Comparison of ENCODE assay signal across 8 mouse cellular contexts in genomic region chr4:66402611-66403010, GRCm38 (mm10). TPM values are rescaled to one million over a fixed set of nuclear protein-coding genes. Genes with fewer than 3 reads are reported as not detected.
A peak's percentile ranks its signal among the peaks of the same experiment; 100 is the strongest.
DNase-seq lines count a peak whose midpoint lies in the region; ATAC-seq and TF ChIP-seq lines count a peak whose summit lies in the region.

No protein-coding gene starts in this region.

- peak overlapping the region; percentile 81 for H3K4me3 ChIP-seq in forebrain, embryonic 16.5 days (replicated peaks; ENCODE audit: low read length)
- H3K4me3 ChIP-seq in kidney, postnatal 0 days (replicated peaks; ENCODE audit: low read depth, low read length), result peak overlapping the region; percentile 60
- H3K4me3 ChIP-seq in liver, embryonic 16.5 days (ENCODE audit: low read depth, low read length), result peak overlapping the region; percentile 6; the same call in 1 of the 2 replicates

- peak; percentile 28 for DNase-seq in adrenal gland, postnatal 10 days
- no peak for DNase-seq in adrenal gland, adult 18-20 months (ENCODE audit: low spot score in 2 of 2)
- peak; percentile 84 to 87 for DNase-seq in cerebellum, adult 18-20 months
- peak; percentile 33 for DNase-seq in kidney, postnatal 0 days (ENCODE audit: low spot score)
- peak; percentile 41 to 60 for DNase-seq in right cerebral cortex, adult 2 months (ENCODE audit: low spot score in 2 of 2)

- H3K4me1 ChIP-seq in forebrain, embryonic 16.5 days (replicated peaks; ENCODE audit: control insufficient read depth, insufficient read depth, low read length), result peaks cover 29% of the 10 kb centered on the region
- H3K4me1 ChIP-seq in kidney, postnatal 0 days (replicated peaks; ENCODE audit: insufficient read depth, low read length), result 0 out of 2 replicates have a peak, but pooled peaks cover 9% of the 10 kb centered on the region
- no peaks in the 10 kb centered on the region for H3K4me1 ChIP-seq in liver, embryonic 16.5 days (ENCODE audit: control insufficient read depth, low read depth, low read length)

- H3K27ac ChIP-seq in forebrain, embryonic 16.5 days (ENCODE audit: low read length), result no peak overlapping the region
- H3K27ac ChIP-seq in kidney, postnatal 0 days, result no peak overlapping the region
- H3K27ac ChIP-seq in liver, embryonic 16.5 days (ENCODE audit: low read length), result no peak overlapping the region

- TF ChIP-seq CTCF in kidney, postnatal 0 days (IDR thresholded peaks at IDR 0.05; ENCODE audit: low read depth), result no peak

- no peaks in the 10 kb centered on the region for H3K36me3 ChIP-seq in forebrain, embryonic 16.5 days (ENCODE audit: control insufficient read depth, insufficient read depth)
- no peaks in the 10 kb centered on the region for H3K36me3 ChIP-seq in kidney, postnatal 0 days (ENCODE audit: insufficient read depth, low read length)
- H3K36me3 ChIP-seq in liver, embryonic 16.5 days (ENCODE audit: control insufficient read depth, insufficient read depth), result no peaks in the 10 kb centered on the region

- peak overlapping the region; percentile 97 for H3K4me2 ChIP-seq in forebrain, embryonic 16.5 days (ENCODE audit: low read length)
- H3K4me2 ChIP-seq in kidney, postnatal 0 days (ENCODE audit: low read length), result peak overlapping the region; percentile 99
- 0 out of 2 replicates have a peak overlapping the region, but pooled peaks have one; percentile 13 for H3K4me2 ChIP-seq in liver, embryonic 16.5 days (ENCODE audit: low read depth, low read length)

- under 1% methylated on average over 24 of the region's 24 CpGs for WGBS in forebrain, embryonic 16.5 days
- 1% methylated on average over 24 of the region's 24 CpGs for WGBS in kidney, postnatal 0 days
- 1% methylated on average over 24 of the region's 24 CpGs for WGBS in liver, embryonic 16.5 days (ENCODE audit: insufficient replicate concordance)

- 0 out of 2 replicates have a peak overlapping the region, but pooled peaks have one; percentile 3 for H3K9ac ChIP-seq in forebrain, embryonic 16.5 days (replicated peaks; ENCODE audit: low read depth, low read length)
- no peak overlapping the region for H3K9ac ChIP-seq in kidney, postnatal 0 days (ENCODE audit: low read depth, low read length)
- H3K9ac ChIP-seq in liver, embryonic 16.5 days (ENCODE audit: low read depth, low read length), result no peak overlapping the region

- H3K27me3 ChIP-seq in forebrain, embryonic 16.5 days (replicated peaks; ENCODE audit: control insufficient read depth, insufficient read depth, low read length), result peaks cover 4% of the 10 kb centered on the region; the same call in 1 of the 2 replicates
- H3K27me3 ChIP-seq in kidney, postnatal 0 days (ENCODE audit: insufficient read depth, low read length), result peaks cover 7% of the 10 kb centered on the region; the same call in 1 of the 2 replicates
- H3K27me3 ChIP-seq in liver, embryonic 16.5 days (ENCODE audit: control insufficient read depth, insufficient read depth, low read depth, low read length), result peaks cover 31% of the 10 kb centered on the region

- ATAC-seq in forebrain, embryonic 16.5 days, result peak; percentile 18; the same call in 1 of the 2 replicates
- no peak for ATAC-seq in kidney, postnatal 0 days (replicated peaks; ENCODE audit: low FRiP score, low read depth)
- no peak for ATAC-seq in liver, embryonic 16.5 days (ENCODE audit: low read depth)
- ATAC-seq in erythroid progenitor cell, adult 5-6 weeks (replicated peaks; ENCODE audit: low FRiP score, poor library complexity, severe bottlenecking), result no peak

- H3K9me3 ChIP-seq in forebrain, embryonic 16.5 days (ENCODE audit: control insufficient read depth, low read length), result no peaks in the 10 kb centered on the region
- no peaks in the 10 kb centered on the region for H3K9me3 ChIP-seq in kidney, postnatal 0 days (replicated peaks; ENCODE audit: low read length)
- no peaks in the 10 kb centered on the region for H3K9me3 ChIP-seq in liver, embryonic 16.5 days (replicated peaks; ENCODE audit: control insufficient read depth, low read length)

RNA-seq across cellular contexts. Expression of gene Astn2, which starts 1.8 kb away (rescaled TPM):
- 1 to 10 TPM; 2.7 to 3.2 TPM for total RNA-seq in adrenal gland, postnatal 10 days (2021)
- total RNA-seq in adrenal gland, adult 18-20 months (2021), result 1 to 10 TPM; 1.3 to 1.8 TPM
- polyA plus RNA-seq in forebrain, embryonic 16.5 days (2015; fragmentation: Nextera tagmentation; extraction: Ambion mirVana), result 0.65 and 1.5 TPM in 2 replicates
- 0.22 and 0.24 TPM in 2 replicates for polyA plus RNA-seq in kidney, postnatal 0 days (2015; fragmentation: Nextera tagmentation; extraction: Ambion mirVana)
- polyA plus RNA-seq in liver, embryonic 16.5 days (2015; fragmentation: Nextera tagmentation; extraction: Ambion mirVana), result not detected in 2 replicates
- not detected in 2 replicates for total RNA-seq in erythroid progenitor cell, adult 5-6 weeks (2015; ENCODE audit: low replicate concordance)
- 0.26 TPM in 1 of 2 replicates, not detected in the other for total RNA-seq in erythroid progenitor cell, adult 5-6 weeks (2017; ENCODE audit: low replicate concordance)

Comparison
In these comparisons a context has a peak if more than half of its experiments do, and no peak if none do; other contexts are left out.
1. DNase-seq: peak in adrenal gland, postnatal 10 days (single experiment), cerebellum, adult 18-20 months (2 of 2), kidney, postnatal 0 days (single experiment) and right cerebral cortex, adult 2 months (2 of 2); none in adrenal gland, adult 18-20 months (0 of 2).
2. H3K4me2 ChIP-seq: peak in every context shown above with its lines; median percentile 99 in kidney, postnatal 0 days; 97 in forebrain, embryonic 16.5 days; 13 in liver, embryonic 16.5 days.
3. H3K4me3 ChIP-seq: peak in every context shown above with its lines; median percentile 81 in forebrain, embryonic 16.5 days; 60 in kidney, postnatal 0 days; 6 in liver, embryonic 16.5 days.